Mouse (Mus musculus): ENCODE measurements around the gene Tle1.

DNA sequence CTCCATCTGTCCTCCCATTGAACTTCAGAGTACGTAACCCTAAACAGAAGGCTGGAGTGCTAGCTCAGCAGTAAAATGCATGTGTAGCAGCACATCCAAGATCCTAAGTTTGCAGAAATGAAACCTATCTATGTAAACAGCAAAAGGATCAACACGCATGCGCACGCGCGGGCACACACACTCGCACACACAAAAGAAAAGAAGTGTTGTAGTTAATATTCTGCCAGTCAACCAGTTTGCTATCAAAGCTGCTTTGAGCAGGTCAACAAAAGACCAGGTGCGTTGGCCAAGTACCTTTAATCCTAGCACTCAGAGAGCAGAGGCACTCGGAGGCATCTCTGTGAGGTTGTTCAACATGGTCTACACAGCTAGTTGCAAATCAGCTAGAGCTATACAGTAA is 35.0 kb downstream of the Tle1 start:
- TF ChIP-seq CTCF (IDR thresholded peaks at IDR 0.05; ENCODE audit: insufficient read depth, low read length) (no peak), POLR2A (IDR thresholded peaks at IDR 0.05; ENCODE audit: borderline replicate concordance, extremely low read depth, low read depth, low read length) (no peak)
